Mouse (Mus musculus): ENCODE data around the gene Vps26a. TPM values are rescaled to one million over a fixed set of nuclear protein-coding genes. Genes with fewer than 3 reads are reported as not detected.
A peak's percentile ranks its signal among the peaks of the same experiment; 100 is the strongest.

Vps26a gene
- polyA plus RNA-seq, 1 experiment from 2014 or later, result 77.7 TPM

- Histone ChIP-seq H3K9me3 (replicated peaks) (no peaks in the 10 kb centered on the region), H3K4me2 (no peak overlapping the region), H3K4me3 (no peak overlapping the region), H3K36me3 (no peaks in the 10 kb centered on the region), H3K27me3 (replicated peaks) (peaks cover 11% of the 10 kb centered on the region), H3K9ac (no peak overlapping the region), H3K4me1 (replicated peaks) (peaks cover 12% of the 10 kb centered on the region; the same call in 1 of the 2 replicates), H3K27ac (ENCODE audit: poor library complexity, severe bottlenecking) (no peak overlapping the region)
- ATAC-seq (ENCODE audit: insufficient number of reproducible peaks, low FRiP score), result no peak
- 48% methylated on average over 11 of the region's 11 CpGs for WGBS
Measured at GRCm38 (mm10) chr10:62509032-62509656, 22.5 kb upstream of the Vps26a start.

GRCm38 (mm10) chr10:62508459-62508858 lies 21.9 kb upstream of the Vps26a start:
- peak overlapping the region; percentile 41; the same call in 1 of the 2 replicates for H3K9ac ChIP-seq
- H3K27ac ChIP-seq (ENCODE audit: poor library complexity, severe bottlenecking), result no peak overlapping the region

GRCm38 (mm10) chr10:62507591-62508308 lies 21.1 kb upstream of the Vps26a start:
- ATAC-seq (ENCODE audit: insufficient number of reproducible peaks, low FRiP score), result no peak
- Histone ChIP-seq H3K4me3 (peak overlapping the region; percentile 39), H3K9ac (no peak overlapping the region), H3K36me3 (no peaks in the 10 kb centered on the region), H3K9me3 (replicated peaks) (no peaks in the 10 kb centered on the region), H3K4me2 (peak overlapping the region; percentile 78), H3K27ac (ENCODE audit: poor library complexity, severe bottlenecking) (no peak overlapping the region), H3K27me3 (replicated peaks) (peaks cover 11% of the 10 kb centered on the region), H3K4me1 (replicated peaks) (peaks cover 12% of the 10 kb centered on the region; the same call in 1 of the 2 replicates)
- WGBS, result 10% methylated on average over 18 of the region's 18 CpGs

More at GRCm38 (mm10) chr10:62508459-62508858, 21.9 kb upstream of the Vps26a start:
- Histone ChIP-seq H3K4me3 (peak overlapping the region; percentile 39), H3K36me3 (no peaks in the 10 kb centered on the region), H3K4me1 (replicated peaks) (peaks cover 12% of the 10 kb centered on the region; the same call in 1 of the 2 replicates), H3K27me3 (replicated peaks) (peaks cover 11% of the 10 kb centered on the region), H3K9me3 (replicated peaks) (no peaks in the 10 kb centered on the region), H3K4me2 (peak overlapping the region; percentile 78)
- WGBS, result under 1% methylated on average over 11 of the region's 11 CpGs
- ATAC-seq (ENCODE audit: insufficient number of reproducible peaks, low FRiP score), result peak; percentile 45; the same call in 1 of the 2 replicates

GRCm38 (mm10) chr10:62507071-62507470 lies 20.5 kb upstream of the Vps26a start:
- no peaks in the 10 kb centered on the region for H3K36me3 ChIP-seq
- H3K4me1 ChIP-seq (replicated peaks), result peaks cover 12% of the 10 kb centered on the region; the same call in 1 of the 2 replicates
- WGBS, result 88% methylated on average over 4 of the region's 4 CpGs
- H3K4me2 ChIP-seq, result no peak overlapping the region; the same call in 1 of the 2 replicates
- H3K27me3 ChIP-seq (replicated peaks), result peaks cover 11% of the 10 kb centered on the region
- H3K9ac ChIP-seq, result no peak overlapping the region
- H3K9me3 ChIP-seq (replicated peaks), result no peaks in the 10 kb centered on the region
- H3K27ac ChIP-seq (ENCODE audit: poor library complexity, severe bottlenecking), result no peak overlapping the region
- H3K4me3 ChIP-seq, result no peak overlapping the region
- ATAC-seq (ENCODE audit: insufficient number of reproducible peaks, low FRiP score), result no peak

- H3K4me3 ChIP-seq, result no peak overlapping the region
- H3K27ac ChIP-seq (ENCODE audit: poor library complexity, severe bottlenecking), result no peak overlapping the region
- no peak overlapping the region for H3K4me2 ChIP-seq
- ATAC-seq (ENCODE audit: insufficient number of reproducible peaks, low FRiP score), result no peak
- peaks cover 11% of the 10 kb centered on the region for H3K27me3 ChIP-seq (replicated peaks)
- no peak overlapping the region for H3K9ac ChIP-seq
- H3K4me1 ChIP-seq (replicated peaks), result peaks cover 12% of the 10 kb centered on the region; the same call in 1 of the 2 replicates
- no peaks in the 10 kb centered on the region for H3K9me3 ChIP-seq (replicated peaks)
- H3K36me3 ChIP-seq, result no peaks in the 10 kb centered on the region
- WGBS, result 65% methylated on average over 17 of the region's 17 CpGs
Measured at GRCm38 (mm10) chr10:62506019-62506556, 19.5 kb upstream of the Vps26a start.

- WGBS, result 79% methylated on average over 9 of the region's 9 CpGs
- H3K27ac ChIP-seq (ENCODE audit: poor library complexity, severe bottlenecking), result no peak overlapping the region
- no peak for ATAC-seq (ENCODE audit: insufficient number of reproducible peaks, low FRiP score)
- peaks cover 11% of the 10 kb centered on the region for H3K27me3 ChIP-seq (replicated peaks)
- H3K9ac ChIP-seq, result no peak overlapping the region
- H3K4me2 ChIP-seq, result no peak overlapping the region
- peaks cover 12% of the 10 kb centered on the region; the same call in 1 of the 2 replicates for H3K4me1 ChIP-seq (replicated peaks)
- H3K36me3 ChIP-seq, result no peaks in the 10 kb centered on the region
- no peaks in the 10 kb centered on the region for H3K9me3 ChIP-seq (replicated peaks)
- no peak overlapping the region for H3K4me3 ChIP-seq
Measured at GRCm38 (mm10) chr10:62505224-62505983, 18.8 kb upstream of the Vps26a start.

GRCm38 (mm10) chr10:62503836-62504628 lies 17.4 kb upstream of the Vps26a start:
- Histone ChIP-seq H3K36me3 (no peaks in the 10 kb centered on the region), H3K4me2 (no peak overlapping the region), H3K27me3 (replicated peaks) (peaks cover 2% of the 10 kb centered on the region), H3K4me1 (replicated peaks) (peaks cover 12% of the 10 kb centered on the region; the same call in 1 of the 2 replicates), H3K4me3 (no peak overlapping the region), H3K9ac (no peak overlapping the region), H3K9me3 (replicated peaks) (no peaks in the 10 kb centered on the region), H3K27ac (ENCODE audit: poor library complexity, severe bottlenecking) (no peak overlapping the region)
- no peak for ATAC-seq (ENCODE audit: insufficient number of reproducible peaks, low FRiP score)
- 66% methylated on average over 12 of the region's 12 CpGs for WGBS

GRCm38 (mm10) chr10:62503353-62503752 lies 16.7 kb upstream of the Vps26a start:
- Histone ChIP-seq H3K4me1 (replicated peaks) (peaks cover 8% of the 10 kb centered on the region; the same call in 1 of the 2 replicates), H3K27me3 (replicated peaks) (no peaks in the 10 kb centered on the region; the same call in 1 of the 2 replicates), H3K4me2 (no peak overlapping the region), H3K9me3 (replicated peaks) (no peaks in the 10 kb centered on the region), H3K27ac (ENCODE audit: poor library complexity, severe bottlenecking) (no peak overlapping the region), H3K9ac (no peak overlapping the region), H3K36me3 (no peaks in the 10 kb centered on the region), H3K4me3 (no peak overlapping the region)
- 50% methylated on average over 4 of the region's 4 CpGs for WGBS
- no peak for ATAC-seq (ENCODE audit: insufficient number of reproducible peaks, low FRiP score)

GRCm38 (mm10) chr10:62501951-62502350 lies 15.3 kb upstream of the Vps26a start:
- no peaks in the 10 kb centered on the region for H3K36me3 ChIP-seq
- no peak overlapping the region for H3K27ac ChIP-seq (ENCODE audit: poor library complexity, severe bottlenecking)
- no peaks in the 10 kb centered on the region for H3K4me1 ChIP-seq (replicated peaks)
- H3K4me2 ChIP-seq, result no peak overlapping the region
- no peaks in the 10 kb centered on the region; the same call in 1 of the 2 replicates for H3K27me3 ChIP-seq (replicated peaks)
- H3K9me3 ChIP-seq (replicated peaks), result no peaks in the 10 kb centered on the region
- no peak for ATAC-seq (ENCODE audit: insufficient number of reproducible peaks, low FRiP score)
- H3K9ac ChIP-seq, result no peak overlapping the region
- no peak overlapping the region for H3K4me3 ChIP-seq
- WGBS, result 71% methylated on average over 7 of the region's 7 CpGs

GRCm38 (mm10) chr10:62500916-62501615 lies 14.5 kb upstream of the Vps26a start:
- Histone ChIP-seq H3K4me2 (no peak overlapping the region), H3K27ac (ENCODE audit: poor library complexity, severe bottlenecking) (no peak overlapping the region), H3K36me3 (no peaks in the 10 kb centered on the region), H3K27me3 (replicated peaks) (no peaks in the 10 kb centered on the region; the same call in 1 of the 2 replicates), H3K4me1 (replicated peaks) (no peaks in the 10 kb centered on the region), H3K4me3 (no peak overlapping the region), H3K9me3 (replicated peaks) (no peaks in the 10 kb centered on the region), H3K9ac (no peak overlapping the region)
- 84% methylated on average over 9 of the region's 9 CpGs for WGBS
- no peak for ATAC-seq (ENCODE audit: insufficient number of reproducible peaks, low FRiP score)
